Mouse (Mus musculus): ENCODE results near the gene Ccdc77. TPM values are rescaled to one million over a fixed set of nuclear protein-coding genes. Genes with fewer than 3 reads are reported as not detected.

Gene Ccdc77
- polyA plus RNA-seq, 1 experiment from 2014 or later = 7.2 TPM

GRCm38 (mm10) chr6:120289430-120289829 lies 74.7 kb downstream of the Ccdc77 start:
- TF ChIP-seq CTCF (IDR thresholded peaks at IDR 0.05; ENCODE audit: low read depth) = no peak
- WGBS = 75% methylated on average over 4 of the region's 4 CpGs
- no peak for ATAC-seq

GRCm38 (mm10) chr6:120288541-120288940 lies 75.6 kb downstream of the Ccdc77 start:
- H3K4me2 ChIP-seq (replicated peaks; ENCODE audit: low read depth) = no peak overlapping the region
- H3K9ac ChIP-seq (ENCODE audit: low read depth, low read length) = no peak overlapping the region
- no peak for ATAC-seq
- H3K4me1 ChIP-seq (replicated peaks; ENCODE audit: control insufficient read depth, insufficient read depth, low read length) = no peaks in the 10 kb centered on the region
- no peak overlapping the region for H3K27ac ChIP-seq (ENCODE audit: low read depth, low read length)
- H3K9me3 ChIP-seq (ENCODE audit: control insufficient read depth) = no peaks in the 10 kb centered on the region
- WGBS = 33% methylated on average over 7 of the region's 7 CpGs
- no peak for TF ChIP-seq CTCF (IDR thresholded peaks at IDR 0.05; ENCODE audit: low read depth)
- no peak overlapping the region for H3K4me3 ChIP-seq (ENCODE audit: low read depth, low read length)
- H3K36me3 ChIP-seq (ENCODE audit: control insufficient read depth, insufficient read depth) = no peaks in the 10 kb centered on the region
- no peaks in the 10 kb centered on the region for H3K27me3 ChIP-seq (replicated peaks; ENCODE audit: control insufficient read depth, insufficient read depth, low read length)

More at GRCm38 (mm10) chr6:120289430-120289829, 74.7 kb downstream of the Ccdc77 start:
- no peaks in the 10 kb centered on the region for H3K9me3 ChIP-seq (ENCODE audit: control insufficient read depth)
- H3K4me3 ChIP-seq (ENCODE audit: low read depth, low read length) = no peak overlapping the region
- H3K4me1 ChIP-seq (replicated peaks; ENCODE audit: control insufficient read depth, insufficient read depth, low read length) = no peaks in the 10 kb centered on the region
- H3K27me3 ChIP-seq (replicated peaks; ENCODE audit: control insufficient read depth, insufficient read depth, low read length) = no peaks in the 10 kb centered on the region
- H3K4me2 ChIP-seq (replicated peaks; ENCODE audit: low read depth) = no peak overlapping the region
- no peak overlapping the region for H3K27ac ChIP-seq (ENCODE audit: low read depth, low read length)
- H3K9ac ChIP-seq (ENCODE audit: low read depth, low read length) = no peak overlapping the region
- no peaks in the 10 kb centered on the region for H3K36me3 ChIP-seq (ENCODE audit: control insufficient read depth, insufficient read depth)

GRCm38 (mm10) chr6:120287279-120287678 lies 76.9 kb downstream of the Ccdc77 start:
- WGBS = 94% methylated on average over 9 of the region's 9 CpGs
- H3K27me3 ChIP-seq (replicated peaks; ENCODE audit: control insufficient read depth, insufficient read depth, low read length) = no peaks in the 10 kb centered on the region
- no peak overlapping the region for H3K27ac ChIP-seq (ENCODE audit: low read depth, low read length)
- no peak for ATAC-seq
- H3K4me3 ChIP-seq (ENCODE audit: low read depth, low read length) = no peak overlapping the region
- no peak overlapping the region for H3K9ac ChIP-seq (ENCODE audit: low read depth, low read length)
- TF ChIP-seq CTCF (IDR thresholded peaks at IDR 0.05; ENCODE audit: low read depth) = no peak
- no peaks in the 10 kb centered on the region for H3K9me3 ChIP-seq (ENCODE audit: control insufficient read depth)
- H3K4me1 ChIP-seq (replicated peaks; ENCODE audit: control insufficient read depth, insufficient read depth, low read length) = no peaks in the 10 kb centered on the region
- no peaks in the 10 kb centered on the region for H3K36me3 ChIP-seq (ENCODE audit: control insufficient read depth, insufficient read depth)
- no peak overlapping the region for H3K4me2 ChIP-seq (replicated peaks; ENCODE audit: low read depth)

GRCm38 (mm10) chr6:120276874-120277449 lies 87.2 kb downstream of the Ccdc77 start:
- Histone ChIP-seq H3K27me3 (replicated peaks; ENCODE audit: control insufficient read depth, insufficient read depth, low read length) (no peaks in the 10 kb centered on the region), H3K4me1 (replicated peaks; ENCODE audit: control insufficient read depth, insufficient read depth, low read length) (no peaks in the 10 kb centered on the region), H3K36me3 (ENCODE audit: control insufficient read depth, insufficient read depth) (no peaks in the 10 kb centered on the region), H3K27ac (ENCODE audit: low read depth, low read length) (no peak overlapping the region), H3K9ac (ENCODE audit: low read depth, low read length) (no peak overlapping the region), H3K4me3 (ENCODE audit: low read depth, low read length) (no peak overlapping the region), H3K4me2 (replicated peaks; ENCODE audit: low read depth) (no peak overlapping the region), H3K9me3 (ENCODE audit: control insufficient read depth) (no peaks in the 10 kb centered on the region)
- ATAC-seq = no peak
- WGBS = 53% methylated on average over 7 of the region's 7 CpGs
- no peak for TF ChIP-seq CTCF (IDR thresholded peaks at IDR 0.05; ENCODE audit: low read depth)

- H3K4me3 ChIP-seq (ENCODE audit: low read depth, low read length) = no peak overlapping the region
- no peaks in the 10 kb centered on the region for H3K9me3 ChIP-seq (ENCODE audit: control insufficient read depth)
- no peaks in the 10 kb centered on the region for H3K27me3 ChIP-seq (replicated peaks; ENCODE audit: control insufficient read depth, insufficient read depth, low read length)
- no peaks in the 10 kb centered on the region for H3K36me3 ChIP-seq (ENCODE audit: control insufficient read depth, insufficient read depth)
- H3K9ac ChIP-seq (ENCODE audit: low read depth, low read length) = no peak overlapping the region
- H3K4me2 ChIP-seq (replicated peaks; ENCODE audit: low read depth) = no peak overlapping the region
- TF ChIP-seq CTCF (IDR thresholded peaks at IDR 0.05; ENCODE audit: low read depth) = no peak
- H3K27ac ChIP-seq (ENCODE audit: low read depth, low read length) = no peak overlapping the region
- H3K4me1 ChIP-seq (replicated peaks; ENCODE audit: control insufficient read depth, insufficient read depth, low read length) = no peaks in the 10 kb centered on the region
- 43% methylated on average over 6 of the region's 6 CpGs for WGBS
- ATAC-seq = no peak
Observed at GRCm38 (mm10) chr6:120275301-120275700, 88.9 kb downstream of the Ccdc77 start.

GRCm38 (mm10) chr6:120274887-120275286 lies 89.3 kb downstream of the Ccdc77 start:
- Histone ChIP-seq H3K27ac (ENCODE audit: low read depth, low read length) (no peak overlapping the region), H3K4me2 (replicated peaks; ENCODE audit: low read depth) (no peak overlapping the region), H3K9me3 (ENCODE audit: control insufficient read depth) (no peaks in the 10 kb centered on the region), H3K9ac (ENCODE audit: low read depth, low read length) (no peak overlapping the region), H3K27me3 (replicated peaks; ENCODE audit: control insufficient read depth, insufficient read depth, low read length) (no peaks in the 10 kb centered on the region), H3K4me3 (ENCODE audit: low read depth, low read length) (no peak overlapping the region), H3K36me3 (ENCODE audit: control insufficient read depth, insufficient read depth) (no peaks in the 10 kb centered on the region), H3K4me1 (replicated peaks; ENCODE audit: control insufficient read depth, insufficient read depth, low read length) (no peaks in the 10 kb centered on the region)
- TF ChIP-seq CTCF (IDR thresholded peaks at IDR 0.05; ENCODE audit: low read depth) = no peak
- ATAC-seq = no peak
- 61% methylated on average over 4 of the region's 4 CpGs for WGBS

Other genes with a start within 250 kb of the Ccdc77 start
- gene D330020A13Rik, start 70.0 kb downstream of the Ccdc77 start, polyA plus RNA-seq (2015; fragmentation: Nextera tagmentation; extraction: Ambion mirVana) = 0.18 and 0.34 TPM in 2 replicates
- 0.95 and 1.1 TPM in 2 replicates for gene B4galnt3, start 69.8 kb downstream of the Ccdc77 start, polyA plus RNA-seq (2015; fragmentation: Nextera tagmentation; extraction: Ambion mirVana)
- 20.2 and 23.2 TPM in 2 replicates for gene Kdm5a, start 250 bp downstream of the Ccdc77 start, polyA plus RNA-seq (2015; fragmentation: Nextera tagmentation; extraction: Ambion mirVana)
- 4.1 and 4.8 TPM in 2 replicates for gene Il17ra, start 98.9 kb upstream of the Ccdc77 start, polyA plus RNA-seq (2015; fragmentation: Nextera tagmentation; extraction: Ambion mirVana)
- gene Tmem121b, start 129.4 kb upstream of the Ccdc77 start, polyA plus RNA-seq (2015; fragmentation: Nextera tagmentation; extraction: Ambion mirVana) = 0.03 and 0.05 TPM in 2 replicates
- 5.9 and 6.1 TPM in 2 replicates for gene Hdhd5, start 166.9 kb upstream of the Ccdc77 start, polyA plus RNA-seq (2015; fragmentation: Nextera tagmentation; extraction: Ambion mirVana)

Data from intestine, postnatal 0 days (tissue).